In genomic region chr7:144558552-144558951, GRCm38 (mm10) we compare ENCODE assay signal across 19 mouse cellular contexts. TPM values are rescaled to one million over a fixed set of nuclear protein-coding genes. Genes with fewer than 3 reads are reported as not detected.
DNase-seq lines count a peak whose midpoint lies in the region; ATAC-seq and TF ChIP-seq lines count a peak whose summit lies in the region.
"Had no signal": no experiment of that assay in that cellular context is flagged by ENCODE, and none has a peak within 500 bp of the region (broad histone marks: within the 10 kb centered on the region; RNA-seq: fewer than 3 reads in every experiment).

No protein-coding gene starts in this region.

- no peak for TF ChIP-seq EP300 in heart, postnatal 0 days (IDR thresholded peaks at IDR 0.05; ENCODE audit: low read depth)
- TF ChIP-seq EP300 in lung, postnatal 0 days (IDR thresholded peaks at IDR 0.05), result no peak

- no peaks in the 10 kb centered on the region for H3K9me3 ChIP-seq in heart, postnatal 0 days (replicated peaks; ENCODE audit: control insufficient read depth, low read length)
- no peaks in the 10 kb centered on the region for H3K9me3 ChIP-seq in lung, postnatal 0 days (ENCODE audit: low read length)
- H3K9me3 ChIP-seq: heart, embryonic 12.5 days; midbrain, embryonic 12.5 days had no signal

- H3K4me2 ChIP-seq in heart, postnatal 0 days (ENCODE audit: low read depth, low read length), result no peak overlapping the region
- H3K4me2 ChIP-seq in lung, postnatal 0 days (replicated peaks; ENCODE audit: low read depth, low read length), result no peak overlapping the region
- H3K4me2 ChIP-seq: heart, embryonic 12.5 days; hindbrain, embryonic 14.5 days; midbrain, embryonic 12.5 days had no signal

- no peak overlapping the region for H3K9ac ChIP-seq in heart, postnatal 0 days (replicated peaks; ENCODE audit: low read depth, low read length)
- H3K9ac ChIP-seq in lung, postnatal 0 days (replicated peaks; ENCODE audit: low read depth), result no peak overlapping the region
- H3K9ac ChIP-seq: heart, embryonic 12.5 days; hindbrain, embryonic 14.5 days; midbrain, embryonic 12.5 days had no signal

- no peak overlapping the region for H3K27ac ChIP-seq in heart, postnatal 0 days (ENCODE audit: low read depth)
- no peak overlapping the region for H3K27ac ChIP-seq in lung, postnatal 0 days (ENCODE audit: low read length)
- H3K27ac ChIP-seq: hindbrain, embryonic 14.5 days; midbrain, embryonic 12.5 days had no signal

- ATAC-seq in heart, postnatal 0 days (ENCODE audit: insufficient read depth, low read depth), result no peak
- no peak for ATAC-seq in lung, postnatal 0 days

- peaks cover under 1% of the 10 kb centered on the region; the same call in 1 of the 2 replicates for H3K4me1 ChIP-seq in heart, postnatal 0 days (ENCODE audit: control insufficient read depth, insufficient read depth)
- H3K4me1 ChIP-seq in lung, postnatal 0 days (ENCODE audit: insufficient read depth, low read depth, low read length), result no peaks in the 10 kb centered on the region

- no peak for DNase-seq in heart, postnatal 0 days (ENCODE audit: low spot score)
- no peak for DNase-seq in heart, adult 11 months
- no peak for DNase-seq in lung, postnatal 0 days (ENCODE audit: low spot score)
- no peak for DNase-seq in lung, postnatal 25 days (ENCODE audit: low spot score)
- DNase-seq in A20 (ENCODE audit: low read depth, low spot score) (peak; percentile 25), NIH3T3 (ENCODE audit: low read depth) (peak; percentile 31)
- DNase-seq in frontal cortex, postnatal 10 days (ENCODE audit: low spot score in 2 of 2), result no peak
- DNase-seq in kidney, adult 9 months, result no peak
- DNase-seq: adrenal gland, postnatal 25 days; cerebellum, postnatal 10 days; gastrocnemius, postnatal 10 days; heart, adult 18-20 months; heart, postnatal 14 days; kidney, adult 2 months; kidney, postnatal 36 days; lung, postnatal 10 days had no signal

- no peaks in the 10 kb centered on the region for H3K36me3 ChIP-seq in heart, postnatal 0 days (replicated peaks; ENCODE audit: control insufficient read depth, insufficient read depth, low read length)
- no peaks in the 10 kb centered on the region for H3K36me3 ChIP-seq in lung, postnatal 0 days (ENCODE audit: insufficient read depth, low read length)
- H3K36me3 ChIP-seq: heart, embryonic 12.5 days; midbrain, embryonic 12.5 days had no signal

- H3K4me3 ChIP-seq in heart, postnatal 0 days (ENCODE audit: low read depth, low read length), result no peak overlapping the region
- H3K4me3 ChIP-seq in lung, postnatal 0 days (ENCODE audit: low read depth, low read length), result no peak overlapping the region
- H3K4me3 ChIP-seq: heart, embryonic 12.5 days; midbrain, embryonic 12.5 days had no signal

- H3K27me3 ChIP-seq in heart, postnatal 0 days (ENCODE audit: control insufficient read depth, insufficient read depth, low read length), result no peaks in the 10 kb centered on the region
- H3K27me3 ChIP-seq in lung, postnatal 0 days (replicated peaks; ENCODE audit: insufficient read depth, low read length), result no peaks in the 10 kb centered on the region

- 57% methylated on average over 6 of the region's 6 CpGs for WGBS in heart, postnatal 0 days
- WGBS in lung, postnatal 0 days, result 40% methylated on average over 6 of the region's 6 CpGs

- TF ChIP-seq CTCF in heart, postnatal 0 days (IDR thresholded peaks at IDR 0.05; ENCODE audit: low read depth), result 0 out of 2 replicates have a peak, but pooled peaks have one; percentile 11
- TF ChIP-seq CTCF in lung, postnatal 0 days (IDR thresholded peaks at IDR 0.05), result peak; percentile 35; the same call in 1 of the 2 replicates

RNA-seq across cellular contexts. Expression of gene Ppfia1, which starts 5.0 kb away (rescaled TPM):
- 33.5 and 43.5 TPM in 2 replicates for total RNA-seq in heart, postnatal 0 days (2014; rRNA removed; ENCODE audit: low replicate concordance)
- polyA plus RNA-seq in heart, postnatal 0 days (2015; fragmentation: Nextera tagmentation; extraction: Ambion mirVana), result 15.6 and 18.6 TPM in 2 replicates
- polyA plus RNA-seq in lung, postnatal 0 days (2015; fragmentation: Nextera tagmentation; extraction: Ambion mirVana), result 19.7 and 22.0 TPM in 2 replicates

RNA-seq across cellular contexts. Expression of gene Fadd, which starts 23.7 kb away (rescaled TPM):
- total RNA-seq in heart, postnatal 0 days (2014; rRNA removed; ENCODE audit: low replicate concordance), result 5.2 and 7.4 TPM in 2 replicates
- 10.6 and 11.3 TPM in 2 replicates for polyA plus RNA-seq in heart, postnatal 0 days (2015; fragmentation: Nextera tagmentation; extraction: Ambion mirVana)
- 7.4 and 8.1 TPM in 2 replicates for polyA plus RNA-seq in lung, postnatal 0 days (2015; fragmentation: Nextera tagmentation; extraction: Ambion mirVana)

Comparison
In these comparisons a context has a peak if more than half of its experiments do, and no peak if none do; other contexts are left out.
1. DNase-seq: peak in A20 (single experiment) and NIH3T3 (single experiment); none in heart, postnatal 0 days (single experiment), heart, adult 11 months (single experiment), lung, postnatal 0 days (single experiment), lung, postnatal 25 days (single experiment), frontal cortex, postnatal 10 days (0 of 2) and kidney, adult 9 months (single experiment).